Mouse (Mus musculus) limb, embryonic 10.5 days (tissue): ENCODE results near the gene Tmem253. TPM values are rescaled to one million over a fixed set of nuclear protein-coding genes. Genes with fewer than 3 reads are reported as not detected.

Experiments
- DNase-seq: peaks from one replicate; pipeline ENCODE4 v3.0.0-alpha.2; 2017; ENCODE audit warnings: low spot score
- H3K27ac ChIP-seq: fragments of 300-500 bp; sonication (generic); 2 replicates; pipeline ENCODE4 v1.5.1; 2016; ENCODE audit warnings: mild to moderate bottlenecking
- H3K27me3 ChIP-seq: fragments of 300-500 bp; sonication (generic); 2 replicates; pipeline ENCODE4 v1.6.1; 2016; ENCODE audit warnings: low read depth, mild to moderate bottlenecking; ENCODE audit not compliant: poor library complexity, severe bottlenecking
- H3K36me3 ChIP-seq: fragments of 300-500 bp; sonication (generic); 2 replicates; pipeline ENCODE4 v1.6.1; 2016; ENCODE audit warnings: mild to moderate bottlenecking, moderate library complexity
- H3K4me1 ChIP-seq: fragments of 300-500 bp; sonication (generic); 2 replicates; pipeline ENCODE4 v1.6.1; 2016
- H3K4me3 ChIP-seq: fragments of 300-500 bp; sonication (generic); 2 replicates; pipeline ENCODE4 v1.5.1; 2016; ENCODE audit warnings: mild to moderate bottlenecking, moderate library complexity
- H3K9me3 ChIP-seq: fragments of 300-500 bp; sonication (generic); replicated peaks from 2 replicates; pipeline ENCODE4 v1.6.1; 2016; ENCODE audit warnings: mild to moderate bottlenecking
- WGBS: fragments of 180-500 bp; shearing (Covaris S2); methylation state at CpG from one replicate; pipeline ENCODE4 v1.1.7; 2016; 5-methylcytosine and 5-hydroxymethylcytosine counted together
- polyA plus RNA-seq: library from polyadenylated mRNA; unstranded; fragments of >200 nt; fragmentation: Nextera tagmentation; extraction: Ambion mirVana; gene quantifications from 2 replicates; pipeline ENCODE4 v1.2.1, GENCODE M21; 2016

Tmem253 gene
- polyA plus RNA-seq, 1 experiment from 2014 or later = 0.66 TPM

- H3K27me3 ChIP-seq = no peaks in the 10 kb centered on the region
- no peaks in the 10 kb centered on the region for H3K9me3 ChIP-seq
- H3K4me3 ChIP-seq = peak overlapping the region; percentile 40
- WGBS = 2% methylated on average over 9 of the region's 9 CpGs
- DNase-seq = no peak
- H3K27ac ChIP-seq = peak overlapping the region; percentile 74
- H3K4me1 ChIP-seq = peaks cover 64% of the 10 kb centered on the region
- H3K36me3 ChIP-seq = peaks cover 36% of the 10 kb centered on the region
Observed at GRCm38 (mm10) chr14:52010446-52011111, 4.9 kb upstream of the Tmem253 start.

- Histone ChIP-seq H3K36me3 (peaks cover 26% of the 10 kb centered on the region), H3K27me3 (no peaks in the 10 kb centered on the region), H3K4me3 (no peak overlapping the region), H3K4me1 (peaks cover 75% of the 10 kb centered on the region), H3K27ac (0 out of 2 replicates have a peak overlapping the region, but pooled peaks have one; percentile 0), H3K9me3 (no peaks in the 10 kb centered on the region)
- no peak for DNase-seq
- 69% methylated on average over 1 of the region's 1 CpGs for WGBS
Observed at GRCm38 (mm10) chr14:52011683-52012082, 3.8 kb upstream of the Tmem253 start.

GRCm38 (mm10) chr14:52012085-52012484, 3.4 kb upstream of the Tmem253 start:
- H3K27me3 ChIP-seq = no peaks in the 10 kb centered on the region
- DNase-seq = no peak
- peaks cover 22% of the 10 kb centered on the region for H3K36me3 ChIP-seq
- H3K27ac ChIP-seq = no peak overlapping the region
- H3K9me3 ChIP-seq = no peaks in the 10 kb centered on the region
- no peak overlapping the region for H3K4me3 ChIP-seq
- peaks cover 79% of the 10 kb centered on the region for H3K4me1 ChIP-seq
- 92% methylated on average over 4 of the region's 4 CpGs for WGBS

- no peaks in the 10 kb centered on the region for H3K27me3 ChIP-seq
- H3K4me1 ChIP-seq = peaks cover 79% of the 10 kb centered on the region
- H3K4me3 ChIP-seq = peak overlapping the region; percentile 80; the same call in 1 of the 2 replicates
- no peak for DNase-seq
- peaks cover 18% of the 10 kb centered on the region for H3K36me3 ChIP-seq
- 0 out of 2 replicates have a peak overlapping the region, but pooled peaks have one; percentile 30 for H3K27ac ChIP-seq
- H3K9me3 ChIP-seq = no peaks in the 10 kb centered on the region
- WGBS = 82% methylated on average over 5 of the region's 5 CpGs
Observed at GRCm38 (mm10) chr14:52012553-52012952, 2.9 kb upstream of the Tmem253 start.

- H3K27ac ChIP-seq = peak overlapping the region; percentile 96
- no peaks in the 10 kb centered on the region for H3K9me3 ChIP-seq
- H3K36me3 ChIP-seq = peaks cover 20% of the 10 kb centered on the region
- no peaks in the 10 kb centered on the region for H3K27me3 ChIP-seq
- H3K4me1 ChIP-seq = peaks cover 79% of the 10 kb centered on the region
- peak overlapping the region; percentile 80 for H3K4me3 ChIP-seq
- DNase-seq = no peak
- 69% methylated on average over 8 of the region's 8 CpGs for WGBS
Observed at GRCm38 (mm10) chr14:52013021-52013610, 2.3 kb upstream of the Tmem253 start.

- 2% methylated on average over 16 of the region's 24 CpGs for WGBS
- Histone ChIP-seq H3K27ac (peak overlapping the region; percentile 96), H3K27me3 (no peaks in the 10 kb centered on the region), H3K4me3 (peak overlapping the region; percentile 80), H3K36me3 (peaks cover 18% of the 10 kb centered on the region), H3K9me3 (no peaks in the 10 kb centered on the region), H3K4me1 (peaks cover 78% of the 10 kb centered on the region)
- DNase-seq = peak; percentile 72
Observed at GRCm38 (mm10) chr14:52013771-52014219, 1.7 kb upstream of the Tmem253 start.

GRCm38 (mm10) chr14:52014271-52014760, 1.1 kb upstream of the Tmem253 start:
- peaks cover 79% of the 10 kb centered on the region for H3K4me1 ChIP-seq
- no peak for DNase-seq
- 7% methylated on average over 9 of the region's 80 CpGs for WGBS

GRCm38 (mm10) chr14:52014761-52015311, 622 bp upstream of the Tmem253 start:
- Histone ChIP-seq H3K9me3 (no peaks in the 10 kb centered on the region), H3K36me3 (peaks cover 11% of the 10 kb centered on the region), H3K27me3 (no peaks in the 10 kb centered on the region), H3K4me1 (peaks cover 75% of the 10 kb centered on the region), H3K27ac (peak overlapping the region; percentile 96), H3K4me3 (peak overlapping the region; percentile 80)
- peak; percentile 79 for DNase-seq
- WGBS = 2% methylated on average over 27 of the region's 28 CpGs

More at GRCm38 (mm10) chr14:52014271-52014760, 1.1 kb upstream of the Tmem253 start:
- peak overlapping the region; percentile 96 for H3K27ac ChIP-seq
- H3K27me3 ChIP-seq = no peaks in the 10 kb centered on the region
- H3K4me3 ChIP-seq = peak overlapping the region; percentile 80
- no peaks in the 10 kb centered on the region for H3K9me3 ChIP-seq
- peaks cover 13% of the 10 kb centered on the region for H3K36me3 ChIP-seq

GRCm38 (mm10) chr14:52016625-52017405, 1.4 kb downstream of the Tmem253 start:
- H3K27me3 ChIP-seq = no peaks in the 10 kb centered on the region
- H3K36me3 ChIP-seq = peaks cover 11% of the 10 kb centered on the region
- no peak overlapping the region for H3K4me3 ChIP-seq
- H3K9me3 ChIP-seq = no peaks in the 10 kb centered on the region
- 79% methylated on average over 13 of the region's 13 CpGs for WGBS
- DNase-seq = no peak
- no peak overlapping the region for H3K27ac ChIP-seq
- peaks cover 65% of the 10 kb centered on the region for H3K4me1 ChIP-seq

- Histone ChIP-seq H3K27me3 (no peaks in the 10 kb centered on the region), H3K36me3 (peaks cover 11% of the 10 kb centered on the region), H3K4me1 (peaks cover 63% of the 10 kb centered on the region), H3K9me3 (no peaks in the 10 kb centered on the region), H3K4me3 (no peak overlapping the region), H3K27ac (no peak overlapping the region)
- DNase-seq = no peak
- WGBS = 88% methylated on average over 4 of the region's 4 CpGs
Observed at GRCm38 (mm10) chr14:52017662-52018061, 2.2 kb downstream of the Tmem253 start.

GRCm38 (mm10) chr14:52018248-52019050, 3.0 kb downstream of the Tmem253 start:
- Histone ChIP-seq H3K4me1 (peaks cover 63% of the 10 kb centered on the region), H3K27me3 (no peaks in the 10 kb centered on the region), H3K9me3 (no peaks in the 10 kb centered on the region), H3K36me3 (peaks cover 11% of the 10 kb centered on the region), H3K4me3 (peak overlapping the region; percentile 76), H3K27ac (peak overlapping the region; percentile 100)
- WGBS = 94% methylated on average over 15 of the region's 15 CpGs
- DNase-seq = no peak
